Mouse (Mus musculus) MEL (cell line): Measurements from ENCODE around the gene Cyb5r1. TPM values are rescaled to one million over a fixed set of nuclear protein-coding genes. Genes with fewer than 3 reads are reported as not detected.

Source experiments
- DNase-seq: peaks from one replicate; pipeline ENCODE4 v3.0.0; 2011; ENCODE audit warnings: low read depth, low spot score
- H3K27ac ChIP-seq: 2 replicates; pipeline ENCODE4 v1.5.1; 2012; ENCODE audit warnings: low read depth, mild to moderate bottlenecking, control low read depth, low read length, moderate library complexity; ENCODE audit not compliant: control insufficient read depth
- H3K27me3 ChIP-seq, 2 experiments: fragments of 150-350 bp in 1 of 2; sonication (generic) in 1 of 2; 2 replicates each; pipeline ENCODE4 v1.6.1; 2012; ENCODE audit warnings: low read length in 2 of 2, mild to moderate bottlenecking in 2 of 2, improper control_type of control experiment in 1 of 2, moderate library complexity in 1 of 2; ENCODE audit not compliant: insufficient read depth in 2 of 2, control insufficient read depth in 1 of 2
- H3K36me3 ChIP-seq, 2 experiments: 2 replicates each; pipeline ENCODE4 v1.6.1; 2012 to 2014; ENCODE audit warnings: low read length in 2 of 2, improper control_type of control experiment in 1 of 2, inconsistent platforms in 1 of 2, mild to moderate bottlenecking in 1 of 2; ENCODE audit not compliant: insufficient read depth in 2 of 2, control insufficient read depth in 1 of 2
- H3K4me1 ChIP-seq, 2 experiments: fragments of 150-350 bp in 1 of 2; sonication (generic) in 1 of 2; 2 replicates each; pipeline ENCODE4 v1.6.1; 2012; ENCODE audit warnings: low read length in 2 of 2, improper control_type of control experiment in 1 of 2, mild to moderate bottlenecking in 1 of 2; ENCODE audit not compliant: insufficient read depth in 2 of 2, control insufficient read depth in 1 of 2
- H3K4me3 ChIP-seq, 2 experiments: fragments of 150-350 bp in 1 of 2; sonication (generic) in 1 of 2; 2 replicates each; pipeline ENCODE4 v1.5.1; 2012; ENCODE audit warnings: low read depth in 2 of 2, low read length in 2 of 2, mild to moderate bottlenecking in 2 of 2, moderate library complexity in 2 of 2, control low read depth in 1 of 2, improper control_type of control experiment in 1 of 2; ENCODE audit not compliant: control insufficient read depth in 1 of 2, insufficient read depth in 1 of 2
- H3K79me2 ChIP-seq: 2 replicates; pipeline ENCODE4 v1.6.1; 2012; ENCODE audit warnings: mild to moderate bottlenecking, low read length, moderate library complexity; ENCODE audit not compliant: control insufficient read depth, poor library complexity, insufficient read depth
- H3K9ac ChIP-seq: 2 replicates; pipeline ENCODE4 v1.6.1; 2012; ENCODE audit warnings: low read depth, mild to moderate bottlenecking, control low read depth, low read length, moderate library complexity; ENCODE audit not compliant: control insufficient read depth, poor library complexity, severe bottlenecking
- H3K9me3 ChIP-seq: fragments of 150-350 bp; sonication (generic); replicated peaks from 2 replicates; pipeline ENCODE4 v1.6.1; 2012; ENCODE audit warnings: mild to moderate bottlenecking, low read length, improper control_type of control experiment, moderate library complexity; ENCODE audit not compliant: insufficient read depth
- BHLHE40 ChIP-seq: IDR thresholded peaks from 2 replicates; pipeline ENCODE4 v1.6.1; 2012; ENCODE audit warnings: low read depth, mild to moderate bottlenecking, inconsistent platforms, low read length, improper control_type of control experiment, borderline replicate concordance
- CHD1 ChIP-seq: IDR thresholded peaks from 2 replicates; pipeline ENCODE4 v1.6.1; 2012; ENCODE audit warnings: low read depth, mild to moderate bottlenecking, inconsistent platforms, low read length, improper control_type of control experiment
- CHD2 ChIP-seq: IDR thresholded peaks from 2 replicates; pipeline ENCODE4 v1.6.1; 2011; ENCODE audit warnings: low read length, improper control_type of control experiment
- CTCF ChIP-seq, 3 experiments: IDR thresholded peaks in 2 of 3; conservative IDR thresholded peaks in 1 of 3; 2 replicates each; pipeline ENCODE4 v1.5.1; 2011 to 2012; ENCODE audit warnings: low read length in 3 of 3, low read depth in 2 of 3, mild to moderate bottlenecking in 2 of 3, improper control_type of control experiment in 1 of 3, inconsistent platforms in 1 of 3, mixed read lengths in 1 of 3, moderate library complexity in 1 of 3; ENCODE audit not compliant: control insufficient read depth in 1 of 3, insufficient read depth in 1 of 3, poor library complexity in 1 of 3, severe bottlenecking in 1 of 3
- ELF1 ChIP-seq: IDR thresholded peaks from 2 replicates; pipeline ENCODE4 v1.6.1; 2014; ENCODE audit warnings: low read depth, mild to moderate bottlenecking, inconsistent platforms, low read length, improper control_type of control experiment, moderate library complexity
- EP300 ChIP-seq, 2 experiments: IDR thresholded peaks; 2 replicates each; pipeline ENCODE4 v1.6.1; 2011; ENCODE audit warnings: improper control_type of control experiment in 2 of 2, low read length in 2 of 2, low read depth in 1 of 2, mild to moderate bottlenecking in 1 of 2
- ETS1 ChIP-seq: IDR thresholded peaks from 2 replicates; pipeline ENCODE4 v1.6.1; 2012; ENCODE audit warnings: low read depth, mild to moderate bottlenecking, inconsistent platforms, low read length, improper control_type of control experiment, moderate library complexity
- GABPA ChIP-seq: IDR thresholded peaks from 2 replicates; pipeline ENCODE4 v1.6.1; 2012; ENCODE audit warnings: low read depth, mild to moderate bottlenecking, inconsistent platforms, low read length, improper control_type of control experiment, moderate library complexity
- HCFC1 ChIP-seq: IDR thresholded peaks from 2 replicates; pipeline ENCODE4 v1.6.1; 2012; ENCODE audit warnings: low read depth, mild to moderate bottlenecking, inconsistent platforms, low read length, improper control_type of control experiment, moderate library complexity
- JUND ChIP-seq: IDR thresholded peaks from 2 replicates; pipeline ENCODE4 v1.6.1; 2011; ENCODE audit warnings: low read depth, mild to moderate bottlenecking, improper control_type of control experiment, low read length
- MAFK ChIP-seq: IDR thresholded peaks from 2 replicates; pipeline ENCODE4 v1.6.1; 2011; ENCODE audit warnings: low read depth, mild to moderate bottlenecking, low read length, improper control_type of control experiment, borderline replicate concordance
- MXI1 ChIP-seq: IDR thresholded peaks from 2 replicates; pipeline ENCODE4 v1.6.1; 2011; ENCODE audit warnings: mild to moderate bottlenecking, low read depth, low read length, improper control_type of control experiment
- MYB ChIP-seq: IDR thresholded peaks from 2 replicates; pipeline ENCODE4 v1.6.1; 2011; ENCODE audit warnings: mild to moderate bottlenecking, low read depth, low read length, improper control_type of control experiment
- POLR2AphosphoS2 ChIP-seq: IDR thresholded peaks from 2 replicates; pipeline ENCODE4 v1.6.1; 2011; ENCODE audit warnings: low read length, improper control_type of control experiment
- POLR2AphosphoS5 ChIP-seq: IDR thresholded peaks from 2 replicates; pipeline ENCODE4 v1.6.1; 2012; ENCODE audit warnings: low read depth, borderline replicate concordance, mild to moderate bottlenecking, inconsistent platforms, low read length, moderate library complexity, mixed read lengths
- RAD21 ChIP-seq: IDR thresholded peaks from 2 replicates; pipeline ENCODE4 v1.6.1; 2011; ENCODE audit warnings: mild to moderate bottlenecking, low read depth, low read length, improper control_type of control experiment
- RCOR1 ChIP-seq: IDR thresholded peaks from 2 replicates; pipeline ENCODE4 v1.6.1; 2012; ENCODE audit warnings: low read depth, mild to moderate bottlenecking, inconsistent platforms, low read length, improper control_type of control experiment
- SIN3A ChIP-seq: IDR thresholded peaks from 2 replicates; pipeline ENCODE4 v1.6.1; 2012; ENCODE audit warnings: low read length, improper control_type of control experiment, inconsistent platforms
- SMC3 ChIP-seq: IDR thresholded peaks from 2 replicates; pipeline ENCODE4 v1.6.1; 2011; ENCODE audit warnings: low read depth, low read length, improper control_type of control experiment
- TAL1 ChIP-seq: IDR thresholded peaks from 2 replicates; pipeline ENCODE4 v1.6.1; 2012; ENCODE audit warnings: mild to moderate bottlenecking, inconsistent platforms, low read length, moderate library complexity, mixed read lengths
- TCF12 ChIP-seq: IDR thresholded peaks from 2 replicates; pipeline ENCODE4 v1.6.1; 2014; ENCODE audit warnings: low read depth, mild to moderate bottlenecking, inconsistent platforms, low read length, improper control_type of control experiment, moderate library complexity
- USF1 ChIP-seq: IDR thresholded peaks from 2 replicates; pipeline ENCODE4 v1.6.1; 2014; ENCODE audit warnings: low read depth, mild to moderate bottlenecking, inconsistent platforms, low read length, improper control_type of control experiment, moderate library complexity
- ZC3H11A ChIP-seq: IDR thresholded peaks from 2 replicates; pipeline ENCODE4 v1.6.1; 2012; ENCODE audit warnings: low read depth, mild to moderate bottlenecking, inconsistent platforms, low read length, improper control_type of control experiment
- ZKSCAN1 ChIP-seq: IDR thresholded peaks from 2 replicates; pipeline ENCODE4 v1.6.1; 2012; ENCODE audit warnings: low read depth, mild to moderate bottlenecking, inconsistent platforms, low read length, improper control_type of control experiment, moderate library complexity
- ZMIZ1 ChIP-seq: IDR thresholded peaks from 2 replicates; pipeline ENCODE4 v1.6.1; 2012; ENCODE audit warnings: low read depth, mild to moderate bottlenecking, inconsistent platforms, low read length, improper control_type of control experiment, moderate library complexity
- ZNF384 ChIP-seq: IDR thresholded peaks from 2 replicates; pipeline ENCODE4 v1.6.1; 2012; ENCODE audit warnings: low read depth, mild to moderate bottlenecking, inconsistent platforms, low read length, improper control_type of control experiment
- polyA plus RNA-seq, 2 experiments: library from polyadenylated mRNA; stranded (reverse) in 1 of 2; unstranded in 1 of 2; fragments of >175 nt in 1 of 2; fragments of >200 nt in 1 of 2; gene quantifications; 2 replicates each; pipeline versions ENCODE4 v1.2.1 to v1.2.4; 2012; ENCODE audit warnings: low replicate concordance in 2 of 2, low read depth in 1 of 2; ENCODE audit not compliant: insufficient read length in 2 of 2, insufficient read depth in 1 of 2, missing spikeins in 1 of 2
- total RNA-seq: library from RNA; depleted of rRNA; stranded (reverse); fragments of 300-350 nt; gene quantifications from 2 replicates; pipeline ENCODE4 v1.2.3, GENCODE M21; 2012

The Cyb5r1 gene
- total and polyA plus RNA-seq, 3 experiments: 18.8 to 94.8 TPM; not detected in 1

DNA sequence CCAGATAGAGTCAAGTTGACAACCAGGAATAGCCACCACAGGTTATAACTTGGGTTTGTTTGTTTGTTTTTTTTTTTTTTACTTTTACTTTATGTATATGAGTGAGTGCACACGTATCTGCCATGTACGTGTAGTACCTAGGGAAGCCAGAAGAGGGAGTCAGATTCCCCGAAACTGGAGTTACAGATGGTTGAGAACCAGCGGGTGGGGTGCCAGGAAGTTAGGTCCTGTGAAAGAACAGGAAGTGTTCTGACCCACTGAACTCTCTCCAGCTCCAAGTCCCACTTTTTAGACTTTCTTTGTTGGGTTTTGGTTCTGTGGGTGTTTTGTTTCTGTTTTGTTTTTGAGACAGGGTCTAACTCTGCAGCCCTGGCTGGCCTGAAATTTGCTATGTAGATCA lies 30.1 kb downstream of the Cyb5r1 start:
- Histone ChIP-seq H3K27me3 (no peaks in the 10 kb centered on the region), H3K9me3 (no peaks in the 10 kb centered on the region), H3K9ac (peak overlapping the region; percentile 47), H3K79me2 (no peaks in the 10 kb centered on the region), H3K27ac (no peak overlapping the region), H3K4me1 (0 out of 4 replicates have a peak, but pooled peaks cover 0 to 2% of the 10 kb centered on the region in 2 experiments), H3K36me3 (peaks cover 2 to 10% of the 10 kb centered on the region in 2 experiments), H3K4me3 (peak overlapping the region; percentile 22 to 39; a peak in 3 of 4 replicates)
- DNase-seq: peak; percentile 74
- TF ChIP-seq CTCF (IDR thresholded peaks at IDR 0.05 in 2 of 3, conservative IDR thresholded peaks at IDR 0.05 in 1 of 3; ENCODE audit: control insufficient read depth in 1 of 3, insufficient read depth in 1 of 3, low read depth in 2 of 3, low read length in 3 of 3, poor library complexity in 1 of 3, severe bottlenecking in 1 of 3) (peak; percentile 30 to 56 (median 51)), SIN3A (0 out of 2 replicates have a peak, but pooled peaks have one; percentile 6), CHD1 (no peak), ZMIZ1 (no peak), POLR2AphosphoS5 (no peak), ELF1 (peak; percentile 29; the same call in 1 of the 2 replicates), ZNF384 (peak; percentile 64), SMC3 (peak; percentile 43), ZKSCAN1 (no peak), ZC3H11A (peak; percentile 26; the same call in 1 of the 2 replicates), RAD21 (peak; percentile 36)

DNA sequence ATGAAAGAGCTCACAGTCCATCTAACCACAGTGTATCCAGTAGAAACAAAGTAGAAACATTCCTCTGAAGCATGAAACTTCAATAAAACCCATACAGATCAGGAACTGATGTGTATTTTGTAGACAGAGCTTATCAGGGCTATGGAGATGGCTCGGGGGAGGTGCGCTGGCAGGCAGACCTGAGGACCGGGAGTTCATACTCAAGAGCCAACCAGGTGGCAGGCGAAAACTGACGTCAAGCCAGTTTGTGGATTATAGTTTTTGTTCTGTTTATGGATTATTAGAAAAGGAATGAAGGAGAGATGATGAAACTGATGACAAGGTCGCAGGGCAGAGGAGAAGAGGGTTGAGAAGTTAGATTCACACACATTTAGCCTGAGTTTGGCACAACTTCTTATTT lies 35.1 kb downstream of the Cyb5r1 start:
- no peak for DNase-seq
- H3K9me3 ChIP-seq: no peaks in the 10 kb centered on the region
- no peak overlapping the region for H3K27ac ChIP-seq
- peaks cover 0 to 24% of the 10 kb centered on the region in 2 experiments; a peak in 2 of 4 replicates for H3K36me3 ChIP-seq
- no peaks in the 10 kb centered on the region for H3K27me3 ChIP-seq
- peaks cover 24% of the 10 kb centered on the region in 2 experiments for H3K4me1 ChIP-seq
- TF ChIP-seq CHD2 (no peak), HCFC1 (no peak), BHLHE40 (no peak), MYB (no peak), EP300 (IDR thresholded peaks at IDR 0.05; ENCODE audit: low read depth in 1 of 2, low read length in 2 of 2) (no peak), SMC3 (no peak), MXI1 (no peak), JUND (no peak), TCF12 (no peak), TAL1 (no peak), ETS1 (no peak), GABPA (no peak), POLR2AphosphoS5 (no peak), POLR2AphosphoS2 (no peak), ZMIZ1 (no peak), RCOR1 (no peak), USF1 (no peak), MAFK (no peak)
- no peaks in the 10 kb centered on the region for H3K79me2 ChIP-seq
- H3K4me3 ChIP-seq: no peak overlapping the region
- no peak overlapping the region for H3K9ac ChIP-seq
